Mouse (Mus musculus): Measurements from ENCODE around the gene Tmem59. TPM values are rescaled to one million over a fixed set of nuclear protein-coding genes. Genes with fewer than 3 reads are reported as not detected.

Tmem59 gene
- total RNA-seq, 2 experiments from 2014 or later, result 217 to 233 TPM

DNA sequence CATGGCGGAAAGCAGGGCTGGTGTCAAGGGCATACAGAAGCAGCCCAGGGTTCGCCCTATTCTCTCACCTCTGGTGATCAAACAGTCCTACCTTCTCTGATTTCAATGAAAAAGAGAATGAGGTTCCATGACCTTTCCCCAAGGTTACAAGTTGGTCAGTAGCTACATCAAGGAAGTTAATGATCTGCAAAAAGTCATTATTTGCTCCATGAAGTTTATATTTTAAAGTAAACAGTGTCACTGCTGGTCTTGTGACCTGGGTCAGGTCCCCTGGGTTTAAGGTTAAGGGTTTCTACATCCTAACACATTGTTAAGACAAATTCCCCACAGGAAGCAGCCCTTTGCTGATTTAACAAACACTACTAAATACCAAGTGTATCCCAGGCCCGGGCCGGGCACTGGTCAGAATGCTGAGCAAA lies 21.2 kb upstream of the Tmem59 start:
- no peak for DNase-seq (ENCODE audit: extremely low spot score in 1 of 2, low spot score in 2 of 2)
- TF ChIP-seq CTCF (IDR thresholded peaks at IDR 0.05), result no peak
- Histone ChIP-seq H3K4me3 (no peak overlapping the region), H3K27ac (no peak overlapping the region)
- intact Hi-C loops (cut with DNase I), result no loop called here

DNA sequence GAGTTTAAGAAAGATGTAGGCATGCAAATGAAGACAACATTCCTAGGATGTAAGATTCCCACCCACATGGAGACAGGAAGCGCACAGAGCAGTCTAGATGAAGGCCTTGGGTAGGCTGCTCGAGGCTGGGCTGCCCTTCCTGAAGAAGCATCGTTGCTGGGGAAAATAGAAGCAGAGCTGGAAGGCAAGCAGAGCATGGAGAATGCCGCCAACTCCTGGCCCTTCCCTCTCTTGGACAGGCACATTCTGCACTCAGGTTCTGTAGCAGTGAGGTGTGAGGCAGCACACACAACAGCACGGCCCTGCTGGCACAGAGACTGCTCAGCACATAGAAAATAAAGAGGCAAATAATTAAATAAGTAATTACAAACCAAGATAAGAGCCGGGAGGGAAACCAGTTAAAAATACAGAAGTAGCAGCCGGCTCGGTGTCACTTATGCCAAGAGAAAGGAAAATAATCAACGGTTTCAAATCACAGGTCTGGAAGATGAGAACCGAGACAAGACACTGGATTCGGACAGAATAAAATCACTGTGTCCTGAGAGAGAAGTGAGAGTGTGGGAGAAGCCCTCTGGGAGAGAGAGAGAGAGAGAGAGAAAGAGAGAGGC lies 18.9 kb upstream of the Tmem59 start:
- TF ChIP-seq CTCF (IDR thresholded peaks at IDR 0.05), result no peak
- H3K4me3 ChIP-seq, result no peak overlapping the region
- intact Hi-C loops (cut with DNase I), result no loop called here
- no peak overlapping the region for H3K27ac ChIP-seq
- no peak for DNase-seq (ENCODE audit: extremely low spot score in 1 of 2, low spot score in 2 of 2)

DNA sequence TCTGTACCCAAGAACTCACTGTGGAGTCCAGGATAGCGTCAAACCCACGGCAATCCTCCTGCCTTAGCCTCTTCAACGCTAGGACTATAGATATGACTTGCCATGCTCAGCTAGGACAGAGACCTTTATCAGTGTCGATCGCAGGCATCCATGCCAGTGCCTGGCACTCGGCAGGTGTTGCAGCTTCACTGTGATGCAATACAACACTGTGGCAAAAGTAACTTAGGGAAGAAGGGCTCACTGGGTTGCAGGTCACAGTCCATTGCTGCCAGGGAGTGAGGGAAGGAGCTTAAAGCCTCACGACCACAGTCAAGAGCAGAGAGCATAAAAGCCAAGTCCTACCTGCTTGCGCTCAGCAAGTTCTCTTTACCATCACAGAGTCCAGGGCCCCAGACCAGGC lies 18.0 kb upstream of the Tmem59 start:
- intact Hi-C loops (cut with DNase I), result loop anchor here (5.0 kb wide), 4 partner anchors 168 to 528 kb away; partner anchors contain the start of gene Ssbp3
- no peak overlapping the region for H3K27ac ChIP-seq
- DNase-seq (ENCODE audit: extremely low spot score in 1 of 2, low spot score in 2 of 2), result no peak
- no peak for TF ChIP-seq CTCF (IDR thresholded peaks at IDR 0.05)
- H3K4me3 ChIP-seq, result no peak overlapping the region

DNA sequence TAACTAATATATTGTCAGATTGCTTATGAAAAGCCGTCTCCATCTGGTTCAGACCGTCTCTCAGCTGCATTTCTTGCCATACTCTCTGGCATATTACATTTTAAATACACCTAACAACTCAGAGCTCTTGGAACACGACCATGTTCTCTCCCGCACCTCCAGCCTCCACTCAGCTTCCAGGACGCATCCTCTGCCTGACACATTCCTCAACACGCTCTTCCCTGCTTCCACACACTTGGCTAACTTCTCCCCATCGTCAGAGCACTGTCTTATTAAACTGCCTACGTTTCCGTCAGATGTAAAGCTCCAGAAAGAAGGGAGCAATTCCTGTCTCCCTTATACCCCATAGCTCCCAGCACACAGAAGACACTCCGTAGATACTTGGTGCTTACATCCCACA lies 14.9 kb upstream of the Tmem59 start:
- no peak overlapping the region for H3K4me3 ChIP-seq
- H3K27ac ChIP-seq, result peak overlapping the region; percentile 22; the same call in 1 of the 2 replicates
- no peak for TF ChIP-seq CTCF (IDR thresholded peaks at IDR 0.05)
- intact Hi-C loops (cut with DNase I), result loop anchor here (2.0 to 5.0 kb wide), 5 partner anchors 97 to 531 kb away; partner anchors contain the start of genes Cyb5rl, Mrpl37 and Ssbp3
- peak; percentile 34 to 38 for DNase-seq (ENCODE audit: extremely low spot score in 1 of 2, low spot score in 2 of 2)

DNA sequence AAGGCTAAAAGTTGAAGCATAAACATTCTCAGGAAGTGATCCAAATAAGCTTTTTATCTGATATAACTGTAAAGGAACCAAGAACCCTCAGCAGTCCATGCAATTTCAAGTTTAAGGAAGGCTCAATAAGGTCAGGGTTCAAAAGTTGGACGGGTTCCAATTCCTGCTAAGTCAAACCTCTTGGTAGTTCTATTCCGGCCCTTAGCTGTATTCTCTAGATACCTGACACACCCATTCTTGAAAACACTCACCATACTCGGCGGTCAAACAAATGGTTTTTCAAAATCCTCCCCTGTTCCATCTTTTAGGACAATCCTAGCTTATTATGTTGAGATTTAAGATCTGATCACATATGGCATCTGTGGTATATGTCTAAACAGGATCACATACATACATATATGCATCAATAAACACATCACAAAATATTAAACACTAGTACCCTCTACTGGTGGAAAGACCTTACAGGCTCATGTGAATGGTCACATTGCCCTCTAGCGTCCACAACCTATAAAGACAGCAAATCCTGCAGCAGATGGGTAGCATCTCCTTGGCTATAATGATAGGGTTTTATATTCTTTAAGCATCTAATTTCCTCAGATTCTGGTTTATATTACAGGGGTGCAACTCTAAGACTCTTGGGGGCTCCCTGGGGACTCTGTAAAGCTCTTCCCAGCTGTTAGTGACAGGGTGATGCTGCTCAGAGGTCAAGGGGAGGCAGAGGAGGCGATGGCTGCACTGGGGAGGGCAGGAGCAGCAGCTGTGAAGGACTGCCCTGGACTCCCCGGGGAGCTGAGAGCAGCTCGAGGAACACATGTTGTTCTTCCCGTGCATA lies 14.2 kb upstream of the Tmem59 start:
- Histone ChIP-seq H3K27ac (peak overlapping the region; percentile 22), H3K4me3 (no peak overlapping the region)
- intact Hi-C loops (cut with DNase I), result loop anchor here (1.0 to 5.0 kb wide), 7 partner anchors 97 to 549 kb away; partner anchors contain the start of genes Cyb5rl, Mrpl37 and Ssbp3
- peak; percentile 67 to 69 for DNase-seq (ENCODE audit: extremely low spot score in 1 of 2, low spot score in 2 of 2)
- no peak; the same call in none of the 2 replicates for TF ChIP-seq CTCF (IDR thresholded peaks at IDR 0.05)

DNA sequence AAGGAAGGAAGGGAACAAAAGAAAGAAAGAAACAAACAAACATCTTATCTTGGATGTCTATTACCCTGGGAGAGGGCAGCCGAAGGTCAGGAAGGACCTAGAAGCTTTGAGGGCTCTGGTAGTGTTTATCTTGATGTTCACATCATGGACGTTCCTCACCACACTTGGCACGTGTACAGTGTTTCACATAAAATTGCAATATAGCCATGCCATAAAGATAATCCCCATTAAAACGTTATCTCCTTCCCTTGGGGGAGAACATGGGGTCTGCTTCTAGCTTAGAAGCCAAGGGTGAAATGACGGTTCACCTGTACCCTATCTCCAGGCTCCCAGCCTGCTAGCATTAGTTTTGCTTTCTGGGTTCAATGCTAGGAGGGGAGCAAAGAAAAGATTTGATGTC lies 11.5 kb upstream of the Tmem59 start:
- Histone ChIP-seq H3K4me3 (no peak overlapping the region), H3K27ac (no peak overlapping the region)
- intact Hi-C loops (cut with DNase I), result no loop called here
- no peak for TF ChIP-seq CTCF (IDR thresholded peaks at IDR 0.05)
- no peak for DNase-seq (ENCODE audit: extremely low spot score in 1 of 2, low spot score in 2 of 2)

DNA sequence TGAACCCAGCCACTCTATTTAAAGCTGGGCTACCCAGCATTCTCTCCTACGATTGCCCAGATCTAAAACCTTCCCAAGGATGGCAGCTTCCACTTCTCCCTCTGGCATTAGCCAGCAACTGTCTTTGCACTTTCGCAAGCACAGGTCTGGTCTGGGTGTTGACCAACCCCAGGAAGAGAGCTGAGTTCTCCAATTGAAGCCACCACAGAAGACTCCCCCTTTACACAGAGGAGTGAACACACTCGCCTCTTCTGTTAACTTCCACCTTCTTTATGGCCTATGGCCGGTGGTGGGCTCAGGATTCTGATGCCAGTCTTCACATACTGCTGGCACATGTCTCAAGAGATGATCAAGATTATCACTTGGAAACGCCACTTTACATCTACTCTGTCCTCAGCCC lies 10.4 kb upstream of the Tmem59 start:
- Histone ChIP-seq H3K27ac (no peak overlapping the region), H3K4me3 (no peak overlapping the region)
- intact Hi-C loops (cut with DNase I), result no loop called here
- TF ChIP-seq CTCF (IDR thresholded peaks at IDR 0.05), result no peak
- no peak for DNase-seq (ENCODE audit: extremely low spot score in 1 of 2, low spot score in 2 of 2)

DNA sequence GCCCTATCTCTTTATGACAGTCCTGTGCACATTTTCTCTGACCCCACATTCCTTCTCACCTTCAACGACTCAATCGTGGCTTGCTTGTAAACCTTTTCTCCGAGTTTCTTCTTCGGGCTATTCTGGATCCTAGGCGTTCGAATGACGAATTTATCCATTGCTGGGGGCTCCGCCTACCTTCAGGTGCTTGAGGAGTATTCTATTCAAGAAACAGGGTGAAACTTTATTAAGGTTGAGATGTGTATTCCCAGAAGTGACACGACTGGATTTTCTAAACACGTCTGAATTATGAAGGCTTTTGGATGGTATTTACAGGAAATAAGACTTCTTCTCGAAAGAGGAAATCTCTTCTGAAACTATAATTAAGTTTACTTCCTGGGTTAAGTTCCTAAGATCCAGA lies 693 bp upstream of the Tmem59 start:
- intact Hi-C loops (cut with DNase I), result loop anchor here (5.0 kb wide), 1 partner anchor 170 kb away; no protein-coding TSS in a partner anchor
- no peak for TF ChIP-seq CTCF (IDR thresholded peaks at IDR 0.05)
- Histone ChIP-seq H3K27ac (peak overlapping the region; percentile 99), H3K4me3 (peak overlapping the region; percentile 64)
- no peak for DNase-seq (ENCODE audit: extremely low spot score in 1 of 2, low spot score in 2 of 2)

DNA sequence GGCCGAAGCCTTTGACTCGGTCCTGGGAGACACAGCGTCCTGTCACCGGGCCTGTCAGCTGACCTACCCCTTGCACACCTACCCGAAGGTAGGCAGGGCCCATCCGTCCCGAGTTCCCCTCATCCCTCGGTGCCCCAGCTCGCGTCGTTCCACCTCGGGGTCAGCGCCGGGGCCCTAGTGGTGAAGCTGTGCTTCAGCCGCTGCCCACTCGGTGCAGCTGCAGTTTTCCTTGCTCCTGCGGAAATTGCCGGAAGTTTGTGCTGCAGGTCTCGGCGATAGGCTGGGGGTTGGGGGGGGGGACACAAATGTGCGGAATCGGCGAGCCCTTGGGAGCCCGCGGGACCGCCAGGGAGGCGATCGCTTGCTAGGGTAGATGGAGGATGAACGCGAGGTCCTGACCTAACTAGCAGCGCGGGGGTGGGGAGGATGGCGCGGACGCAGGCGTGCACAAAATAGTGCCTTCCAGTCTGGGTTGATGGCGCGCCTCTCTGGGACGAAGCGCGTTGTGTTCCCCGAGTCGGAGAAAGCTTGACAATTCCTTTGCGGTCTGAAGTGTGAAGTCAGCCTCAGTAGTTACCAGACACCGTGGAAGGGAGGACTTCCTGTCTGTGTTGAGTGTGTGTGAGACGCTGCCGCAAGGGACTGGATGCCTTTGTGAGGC lies 761 bp downstream of the Tmem59 start, which contains the start of gene Tceanc2:
Tceanc2 (minus strand) TSS at position 287 of the 661 bp plus-strand sequence.
- intact Hi-C loops (cut with DNase I), result loop anchor here (5.0 kb wide), 1 partner anchor 168 kb away; no protein-coding TSS in a partner anchor
- Histone ChIP-seq H3K27ac (peak within 1 kb of the TSS; percentile 99), H3K4me3 (peak within 1 kb of the TSS; percentile 64)
- peak; percentile 42 to 52 for DNase-seq (ENCODE audit: extremely low spot score in 1 of 2, low spot score in 2 of 2)
- peak; percentile 2 for TF ChIP-seq CTCF (IDR thresholded peaks at IDR 0.05)

DNA sequence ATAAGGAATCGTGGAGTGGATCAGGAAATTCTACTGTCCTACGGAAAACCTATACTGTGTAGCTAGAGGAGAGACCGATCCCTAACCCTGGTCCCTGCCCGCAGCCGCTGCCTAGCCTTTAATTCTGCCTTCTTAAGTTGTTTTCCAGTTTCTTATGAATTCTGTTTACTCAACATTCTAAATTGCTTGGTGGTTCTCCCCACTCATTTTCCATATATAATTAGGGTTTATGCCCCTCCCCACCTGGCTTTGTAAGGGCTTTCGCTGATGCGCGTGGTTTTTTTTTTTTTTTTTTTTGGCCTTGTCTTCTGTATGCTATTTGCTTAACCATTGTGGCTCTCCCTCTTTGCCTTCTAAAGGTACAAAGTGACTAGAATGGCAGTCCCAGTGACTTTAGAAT lies 1.4 kb downstream of the Tmem59 start:
- no peak overlapping the region; the same call in 1 of the 2 replicates for H3K27ac ChIP-seq
- H3K4me3 ChIP-seq, result peak overlapping the region; percentile 64
- DNase-seq (ENCODE audit: extremely low spot score in 1 of 2, low spot score in 2 of 2), result no peak
- TF ChIP-seq CTCF (IDR thresholded peaks at IDR 0.05), result no peak
- intact Hi-C loops (cut with DNase I), result loop anchor here (5.0 kb wide), 1 partner anchor 168 kb away; no protein-coding TSS in a partner anchor

DNA sequence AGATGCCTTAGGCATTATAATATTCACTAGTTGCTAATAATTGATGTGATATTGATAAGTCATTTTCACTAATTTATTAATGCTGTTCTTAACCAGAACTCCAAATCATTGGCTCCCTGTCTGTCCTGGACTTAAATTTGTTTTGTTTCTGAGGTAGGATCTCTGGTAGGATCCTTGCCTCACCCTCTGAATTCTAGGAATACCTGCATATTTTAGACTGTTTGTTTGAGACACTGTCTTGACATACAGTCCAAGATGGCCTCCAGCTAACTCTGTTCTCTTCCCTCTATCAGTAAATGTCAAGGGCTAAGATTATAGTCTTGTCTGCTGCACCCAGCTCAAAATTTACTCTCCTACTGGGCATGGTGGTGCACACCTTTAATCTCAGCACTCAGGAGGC lies 2.5 kb downstream of the Tmem59 start:
- intact Hi-C loops (cut with DNase I), result loop anchor here (5.0 kb wide), 1 partner anchor 72 kb away; the partner anchor contains the start of genes Hspb11 and Lrrc42
- no peak overlapping the region for H3K27ac ChIP-seq
- no peak for TF ChIP-seq CTCF (IDR thresholded peaks at IDR 0.05)
- no peak for DNase-seq (ENCODE audit: extremely low spot score in 1 of 2, low spot score in 2 of 2)
- no peak overlapping the region for H3K4me3 ChIP-seq

Measured in left cerebral cortex, adult 2 months (tissue).